Mouse (Mus musculus) spleen, adult 2 months (tissue): Measurements from ENCODE around the gene Olfr279. TPM values are rescaled to one million over a fixed set of nuclear protein-coding genes. Genes with fewer than 3 reads are reported as not detected.

Experiments used
- DNase-seq, 2 experiments: peaks; one replicate each; pipeline versions ENCODE4 v3.0.0 to v3.0.0-alpha.2; 2012 to 2021; ENCODE audit warnings: low spot score in 2 of 2, low read depth in 1 of 2
- H3K27ac ChIP-seq: fragments of 200-500 bp; 2 replicates; pipeline ENCODE4 v1.5.1; 2012; ENCODE audit warnings: low read length, inconsistent platforms; ENCODE audit not compliant: insufficient read depth
- H3K27me3 ChIP-seq: fragments of 200-500 bp; 2 replicates; pipeline ENCODE4 v1.6.1; 2012; ENCODE audit warnings: mild to moderate bottlenecking, moderate library complexity, low read length, inconsistent platforms; ENCODE audit not compliant: control insufficient read depth, insufficient read depth
- H3K36me3 ChIP-seq: fragments of 200-500 bp; 2 replicates; pipeline ENCODE4 v1.6.1; 2012; ENCODE audit warnings: mild to moderate bottlenecking, low read length, inconsistent platforms; ENCODE audit not compliant: control insufficient read depth, insufficient read depth
- H3K4me1 ChIP-seq: fragments of 200-500 bp; 2 replicates; pipeline ENCODE4 v1.6.1; 2011; ENCODE audit warnings: inconsistent platforms; ENCODE audit not compliant: control insufficient read depth, insufficient read depth, insufficient read length
- H3K4me3 ChIP-seq: fragments of 200-500 bp; 2 replicates; pipeline ENCODE4 v1.5.1; 2011; ENCODE audit warnings: mild to moderate bottlenecking, inconsistent platforms; ENCODE audit not compliant: insufficient read depth, insufficient read length; ENCODE audit errors: extremely low read depth
- CTCF ChIP-seq: fragments of 200-500 bp; IDR thresholded peaks from 2 replicates; pipeline ENCODE4 v1.5.1; 2011; ENCODE audit warnings: mild to moderate bottlenecking, inconsistent platforms; ENCODE audit not compliant: insufficient read depth, insufficient read length, insufficient replicate concordance; ENCODE audit errors: extremely low read depth
- POLR2A ChIP-seq: fragments of 200-500 bp; IDR thresholded peaks from 2 replicates; pipeline ENCODE4 v1.6.1; 2011; ENCODE audit warnings: low read depth, low read length, inconsistent platforms
- WGBS: fragments of 180-500 bp; shearing (Covaris S2); methylation state at CpG from one replicate; pipeline ENCODE4 v1.1.7; 2018; 5-methylcytosine and 5-hydroxymethylcytosine counted together
- polyA plus RNA-seq: library from polyadenylated mRNA; depleted of rRNA; stranded (reverse); fragments of >200 nt; gene quantifications from 2 replicates; pipeline ENCODE4 v1.2.3, GENCODE M21; 2012; rRNA removed

Gene Olfr279
- polyA plus RNA-seq, 1 experiment = not detected

DNA sequence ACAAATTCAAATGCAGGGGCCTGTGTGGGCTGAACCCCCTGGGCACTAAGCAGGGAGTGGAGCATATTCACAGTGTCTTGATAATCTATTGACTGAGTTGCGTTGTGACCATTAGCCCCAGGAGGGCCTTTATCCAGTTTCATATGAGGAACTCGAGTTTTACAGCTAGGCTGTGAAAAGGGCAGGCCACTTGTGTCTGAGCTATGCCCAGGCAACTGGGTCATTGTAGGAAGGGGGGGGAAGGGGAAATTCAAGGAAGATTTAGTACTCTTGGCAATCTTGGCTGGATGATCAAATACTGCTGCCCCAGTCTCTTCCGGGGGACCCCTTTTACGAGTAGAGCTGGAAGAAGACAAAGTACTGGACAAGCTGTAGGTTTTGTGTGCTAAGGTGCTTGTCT lies 51.1 kb downstream of the Olfr279 start:
- Histone ChIP-seq H3K27ac (no peak overlapping the region), H3K4me3 (no peak overlapping the region), H3K4me1 (no peaks in the 10 kb centered on the region), H3K36me3 (peaks cover 37% of the 10 kb centered on the region), H3K27me3 (no peaks in the 10 kb centered on the region)
- DNase-seq = no peak
- WGBS = 87% methylated on average over 4 of the region's 4 CpGs
- TF ChIP-seq CTCF (no peak), POLR2A (no peak)

DNA sequence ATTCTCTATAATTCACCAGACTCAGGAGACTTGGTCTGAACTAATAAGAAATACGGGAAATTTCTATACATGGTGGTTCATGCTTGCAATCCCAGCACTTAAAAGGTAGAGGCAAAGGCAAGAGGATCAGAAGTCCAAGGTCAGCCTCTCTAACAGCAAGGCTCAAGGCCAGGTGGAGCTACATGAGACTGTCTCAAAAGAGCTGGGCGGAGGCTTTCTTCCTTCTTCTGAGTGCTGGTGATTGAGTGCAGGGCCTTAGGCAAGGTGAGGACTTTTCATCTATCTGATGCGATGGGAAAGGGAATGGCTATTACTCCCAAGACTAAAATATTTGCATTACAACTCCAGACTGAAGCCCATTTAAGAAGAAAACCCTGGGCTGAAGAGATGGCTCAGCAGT lies 52.9 kb downstream of the Olfr279 start:
- Histone ChIP-seq H3K27me3 (no peaks in the 10 kb centered on the region), H3K36me3 (peaks cover 45% of the 10 kb centered on the region), H3K4me3 (no peak overlapping the region), H3K27ac (no peak overlapping the region), H3K4me1 (no peaks in the 10 kb centered on the region)
- DNase-seq = no peak
- 97% methylated on average over 3 of the region's 3 CpGs for WGBS
- TF ChIP-seq POLR2A (no peak), CTCF (no peak)

DNA sequence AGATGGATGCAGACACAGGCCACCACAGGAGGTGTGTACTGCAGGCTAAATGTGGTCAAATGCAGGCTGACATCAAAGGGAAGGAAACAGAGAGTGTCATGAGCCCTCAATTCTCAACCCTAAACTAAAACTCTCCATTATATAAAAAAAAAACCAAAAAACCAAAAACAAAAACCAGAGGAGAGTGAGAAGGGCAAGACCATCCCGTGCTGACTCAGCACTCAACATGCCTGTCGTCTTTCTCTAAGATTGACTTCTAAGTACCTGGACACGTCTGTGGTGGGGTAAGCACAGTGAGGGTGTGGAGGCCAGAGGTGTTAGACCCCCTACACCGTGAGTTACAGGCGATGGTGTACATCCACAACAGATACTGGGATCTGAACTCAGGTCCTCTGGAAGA lies 54.6 kb downstream of the Olfr279 start:
- no peak overlapping the region for H3K27ac ChIP-seq
- TF ChIP-seq CTCF (no peak), POLR2A (no peak)
- H3K36me3 ChIP-seq = peaks cover 53% of the 10 kb centered on the region
- 95% methylated on average over 5 of the region's 5 CpGs for whole genome bisulfite sequencing
- no peaks in the 10 kb centered on the region for H3K27me3 ChIP-seq
- H3K4me3 ChIP-seq = no peak overlapping the region
- H3K4me1 ChIP-seq = no peaks in the 10 kb centered on the region
- no peak for DNase-seq

Other genes with a start within 250 kb of the Olfr279 start
- gene H1fnt, start 235.1 kb upstream of the Olfr279 start, polyA plus RNA-seq = not detected in 2 replicates
- gene Zfp641, start 196.2 kb upstream of the Olfr279 start, polyA plus RNA-seq = 0.09 and 0.22 TPM in 2 replicates
- not detected in 2 replicates for gene Olfr285, start 175.0 kb upstream of the Olfr279 start, polyA plus RNA-seq
- not detected in 2 replicates for gene Olfr284, start 151.4 kb upstream of the Olfr279 start, polyA plus RNA-seq
- not detected in 2 replicates for gene Olfr283, start 111.5 kb upstream of the Olfr279 start, polyA plus RNA-seq
- not detected in 2 replicates for gene Olfr282, start 61.2 kb upstream of the Olfr279 start, polyA plus RNA-seq
- not detected in 2 replicates for gene Olfr281, start 39.8 kb upstream of the Olfr279 start, polyA plus RNA-seq
- not detected in 2 replicates for gene OR5BS1P, start 22.5 kb upstream of the Olfr279 start, polyA plus RNA-seq
- not detected in 2 replicates for gene Lalba, start 9.7 kb upstream of the Olfr279 start, polyA plus RNA-seq
- 26.6 and 28.9 TPM in 2 replicates for gene Kansl2, start 41.9 kb downstream of the Olfr279 start, polyA plus RNA-seq
- 9.4 and 9.5 TPM in 2 replicates for gene Ccnt1, start 78.5 kb downstream of the Olfr279 start, polyA plus RNA-seq
- 0.27 TPM in 1 of 2 replicates, not detected in the other for gene 4930415O20Rik, start 78.6 kb downstream of the Olfr279 start, polyA plus RNA-seq
- gene Adcy6, start 117.7 kb downstream of the Olfr279 start, polyA plus RNA-seq = 23.2 and 24.2 TPM in 2 replicates
- gene Cacnb3, start 138.4 kb downstream of the Olfr279 start, polyA plus RNA-seq = 22.4 and 31.0 TPM in 2 replicates
- 31.5 and 31.8 TPM in 2 replicates for gene Ddx23, start 170.5 kb downstream of the Olfr279 start, polyA plus RNA-seq
- 3.4 and 4.4 TPM in 2 replicates for gene Rnd1, start 185.1 kb downstream of the Olfr279 start, polyA plus RNA-seq
- gene Ccdc65, start 215.8 kb downstream of the Olfr279 start, polyA plus RNA-seq = not detected in 2 replicates
- gene Fkbp11, start 235.8 kb downstream of the Olfr279 start, polyA plus RNA-seq = 16.7 and 18.1 TPM in 2 replicates